Mouse (Mus musculus) MEL (cell line): ENCODE measurements around the gene Erc2. TPM values are rescaled to one million over a fixed set of nuclear protein-coding genes. Genes with fewer than 3 reads are reported as not detected.

Source experiments
- DNase-seq: peaks from one replicate; pipeline ENCODE4 v3.0.0; 2011; ENCODE audit warnings: low read depth, low spot score
- H3K27ac ChIP-seq: 2 replicates; pipeline ENCODE4 v1.5.1; 2012; ENCODE audit warnings: low read depth, mild to moderate bottlenecking, control low read depth, low read length, moderate library complexity; ENCODE audit not compliant: control insufficient read depth
- H3K27me3 ChIP-seq, 2 experiments: fragments of 150-350 bp in 1 of 2; sonication (generic) in 1 of 2; 2 replicates each; pipeline ENCODE4 v1.6.1; 2012; ENCODE audit warnings: low read length in 2 of 2, mild to moderate bottlenecking in 2 of 2, improper control_type of control experiment in 1 of 2, moderate library complexity in 1 of 2; ENCODE audit not compliant: insufficient read depth in 2 of 2, control insufficient read depth in 1 of 2
- H3K36me3 ChIP-seq, 2 experiments: 2 replicates each; pipeline ENCODE4 v1.6.1; 2012 to 2014; ENCODE audit warnings: low read length in 2 of 2, improper control_type of control experiment in 1 of 2, inconsistent platforms in 1 of 2, mild to moderate bottlenecking in 1 of 2; ENCODE audit not compliant: insufficient read depth in 2 of 2, control insufficient read depth in 1 of 2
- H3K4me1 ChIP-seq, 2 experiments: fragments of 150-350 bp in 1 of 2; sonication (generic) in 1 of 2; 2 replicates each; pipeline ENCODE4 v1.6.1; 2012; ENCODE audit warnings: low read length in 2 of 2, improper control_type of control experiment in 1 of 2, mild to moderate bottlenecking in 1 of 2; ENCODE audit not compliant: insufficient read depth in 2 of 2, control insufficient read depth in 1 of 2
- H3K4me3 ChIP-seq, 2 experiments: fragments of 150-350 bp in 1 of 2; sonication (generic) in 1 of 2; 2 replicates each; pipeline ENCODE4 v1.5.1; 2012; ENCODE audit warnings: low read depth in 2 of 2, low read length in 2 of 2, mild to moderate bottlenecking in 2 of 2, moderate library complexity in 2 of 2, control low read depth in 1 of 2, improper control_type of control experiment in 1 of 2; ENCODE audit not compliant: control insufficient read depth in 1 of 2, insufficient read depth in 1 of 2
- H3K79me2 ChIP-seq: 2 replicates; pipeline ENCODE4 v1.6.1; 2012; ENCODE audit warnings: mild to moderate bottlenecking, low read length, moderate library complexity; ENCODE audit not compliant: control insufficient read depth, poor library complexity, insufficient read depth
- H3K9ac ChIP-seq: 2 replicates; pipeline ENCODE4 v1.6.1; 2012; ENCODE audit warnings: low read depth, mild to moderate bottlenecking, control low read depth, low read length, moderate library complexity; ENCODE audit not compliant: control insufficient read depth, poor library complexity, severe bottlenecking
- H3K9me3 ChIP-seq: fragments of 150-350 bp; sonication (generic); replicated peaks from 2 replicates; pipeline ENCODE4 v1.6.1; 2012; ENCODE audit warnings: mild to moderate bottlenecking, low read length, improper control_type of control experiment, moderate library complexity; ENCODE audit not compliant: insufficient read depth
- CHD1 ChIP-seq: IDR thresholded peaks from 2 replicates; pipeline ENCODE4 v1.6.1; 2012; ENCODE audit warnings: low read depth, mild to moderate bottlenecking, inconsistent platforms, low read length, improper control_type of control experiment
- CHD2 ChIP-seq: IDR thresholded peaks from 2 replicates; pipeline ENCODE4 v1.6.1; 2011; ENCODE audit warnings: low read length, improper control_type of control experiment
- E2F4 ChIP-seq: IDR thresholded peaks from 2 replicates; pipeline ENCODE4 v1.6.1; 2011; ENCODE audit warnings: low read depth, low read length, improper control_type of control experiment, borderline replicate concordance
- ETS1 ChIP-seq: IDR thresholded peaks from 2 replicates; pipeline ENCODE4 v1.6.1; 2012; ENCODE audit warnings: low read depth, mild to moderate bottlenecking, inconsistent platforms, low read length, improper control_type of control experiment, moderate library complexity
- GABPA ChIP-seq: IDR thresholded peaks from 2 replicates; pipeline ENCODE4 v1.6.1; 2012; ENCODE audit warnings: low read depth, mild to moderate bottlenecking, inconsistent platforms, low read length, improper control_type of control experiment, moderate library complexity
- KAT2A ChIP-seq: conservative IDR thresholded peaks from 2 replicates; pipeline ENCODE4 v1.6.1; 2012; ENCODE audit warnings: low read depth, low read length, improper control_type of control experiment, inconsistent platforms
- MAFK ChIP-seq: IDR thresholded peaks from 2 replicates; pipeline ENCODE4 v1.6.1; 2011; ENCODE audit warnings: low read depth, mild to moderate bottlenecking, low read length, improper control_type of control experiment, borderline replicate concordance
- MAZ ChIP-seq: IDR thresholded peaks from 2 replicates; pipeline ENCODE4 v1.6.1; 2012; ENCODE audit warnings: low read depth, mild to moderate bottlenecking, inconsistent platforms, low read length, improper control_type of control experiment
- MEF2A ChIP-seq: IDR thresholded peaks from 2 replicates; pipeline ENCODE4 v1.6.1; 2014; ENCODE audit warnings: low read depth, mild to moderate bottlenecking, inconsistent platforms, low read length, improper control_type of control experiment; ENCODE audit not compliant: poor library complexity, insufficient replicate concordance, severe bottlenecking; ENCODE audit errors: extremely low read depth
- MXI1 ChIP-seq: IDR thresholded peaks from 2 replicates; pipeline ENCODE4 v1.6.1; 2011; ENCODE audit warnings: mild to moderate bottlenecking, low read depth, low read length, improper control_type of control experiment
- MYB ChIP-seq: IDR thresholded peaks from 2 replicates; pipeline ENCODE4 v1.6.1; 2011; ENCODE audit warnings: mild to moderate bottlenecking, low read depth, low read length, improper control_type of control experiment
- MYC ChIP-seq: IDR thresholded peaks from 2 replicates; pipeline ENCODE4 v1.6.1; 2011; ENCODE audit warnings: low read depth, mild to moderate bottlenecking, low read length, improper control_type of control experiment, moderate library complexity
- POLR2A ChIP-seq, 2 experiments: IDR thresholded peaks; 2 replicates each; pipeline ENCODE4 v1.6.1; 2011 to 2012; ENCODE audit warnings: low read length in 2 of 2, mild to moderate bottlenecking in 2 of 2, control low read depth in 1 of 2, improper control_type of control experiment in 1 of 2, low read depth in 1 of 2, moderate library complexity in 1 of 2; ENCODE audit not compliant: control insufficient read depth in 1 of 2, insufficient read depth in 1 of 2, poor library complexity in 1 of 2
- RAD21 ChIP-seq: IDR thresholded peaks from 2 replicates; pipeline ENCODE4 v1.6.1; 2011; ENCODE audit warnings: mild to moderate bottlenecking, low read depth, low read length, improper control_type of control experiment
- RCOR1 ChIP-seq: IDR thresholded peaks from 2 replicates; pipeline ENCODE4 v1.6.1; 2012; ENCODE audit warnings: low read depth, mild to moderate bottlenecking, inconsistent platforms, low read length, improper control_type of control experiment
- TBP ChIP-seq: IDR thresholded peaks from 2 replicates; pipeline ENCODE4 v1.8.0; 2011; ENCODE audit warnings: low read depth, low read length, improper control_type of control experiment
- TCF12 ChIP-seq: IDR thresholded peaks from 2 replicates; pipeline ENCODE4 v1.6.1; 2014; ENCODE audit warnings: low read depth, mild to moderate bottlenecking, inconsistent platforms, low read length, improper control_type of control experiment, moderate library complexity
- USF1 ChIP-seq: IDR thresholded peaks from 2 replicates; pipeline ENCODE4 v1.6.1; 2014; ENCODE audit warnings: low read depth, mild to moderate bottlenecking, inconsistent platforms, low read length, improper control_type of control experiment, moderate library complexity
- ZC3H11A ChIP-seq: IDR thresholded peaks from 2 replicates; pipeline ENCODE4 v1.6.1; 2012; ENCODE audit warnings: low read depth, mild to moderate bottlenecking, inconsistent platforms, low read length, improper control_type of control experiment
- polyA plus RNA-seq, 2 experiments: library from polyadenylated mRNA; stranded (reverse) in 1 of 2; unstranded in 1 of 2; fragments of >175 nt in 1 of 2; fragments of >200 nt in 1 of 2; gene quantifications; 2 replicates each; pipeline versions ENCODE4 v1.2.1 to v1.2.4; 2012; ENCODE audit warnings: low replicate concordance in 2 of 2, low read depth in 1 of 2; ENCODE audit not compliant: insufficient read length in 2 of 2, insufficient read depth in 1 of 2, missing spikeins in 1 of 2
- total RNA-seq: library from RNA; depleted of rRNA; stranded (reverse); fragments of 300-350 nt; gene quantifications from 2 replicates; pipeline ENCODE4 v1.2.3, GENCODE M21; 2012

Erc2 gene
- total and polyA plus RNA-seq, 3 experiments = not detected

GRCm38 (mm10) chr14:28398915-28399314, 776.7 kb downstream of the Erc2 start:
- TF ChIP-seq CHD1 (no peak), MYC (no peak), CHD2 (no peak), MEF2A (no peak), TBP (no peak), RAD21 (no peak), TCF12 (no peak), RCOR1 (no peak), MAFK (no peak)
- Histone ChIP-seq H3K36me3 (no peaks in the 10 kb centered on the region), H3K4me3 (no peak overlapping the region), H3K27ac (no peak overlapping the region), H3K4me1 (no peaks in the 10 kb centered on the region), H3K79me2 (no peaks in the 10 kb centered on the region), H3K27me3 (no peaks in the 10 kb centered on the region), H3K9ac (no peak overlapping the region), H3K9me3 (no peaks in the 10 kb centered on the region)
- no peak for DNase-seq

- Histone ChIP-seq H3K36me3 (no peaks in the 10 kb centered on the region), H3K4me3 (no peak overlapping the region), H3K79me2 (no peaks in the 10 kb centered on the region), H3K4me1 (no peaks in the 10 kb centered on the region), H3K9me3 (no peaks in the 10 kb centered on the region), H3K9ac (no peak overlapping the region), H3K27ac (no peak overlapping the region), H3K27me3 (no peaks in the 10 kb centered on the region)
- no peak for DNase-seq
- TF ChIP-seq USF1 (no peak), KAT2A (no peak), ETS1 (no peak), MAZ (no peak), MEF2A (no peak), RCOR1 (no peak), GABPA (no peak), MAFK (no peak), MYB (no peak), CHD2 (no peak), ZC3H11A (no peak), MXI1 (no peak), E2F4 (no peak), POLR2A (IDR thresholded peaks at IDR 0.05; ENCODE audit: control insufficient read depth in 1 of 2, insufficient read depth in 1 of 2, low read depth in 1 of 2, low read length in 2 of 2, poor library complexity in 1 of 2) (no peak)
Measured at GRCm38 (mm10) chr14:28399897-28400296, 777.7 kb downstream of the Erc2 start.
